Mouse (Mus musculus) A20 (cell line): ENCODE measurements around the gene Gja10.

Source experiments
- DNase-seq: peaks from one replicate; pipeline ENCODE4 v3.0.0-alpha.2; 2011; ENCODE audit warnings: low read depth, low spot score

The Gja10 gene

GRCm38 (mm10) chr4:32602660-32603059, at the start of gene Gja10:
TSS of gene Gja10 (minus strand) at chr4:32602760.
- DNase-seq: no peak

- no peak for DNase-seq
Observed at GRCm38 (mm10) chr4:32651669-32652068, 49.1 kb upstream of the Gja10 start.

DNA sequence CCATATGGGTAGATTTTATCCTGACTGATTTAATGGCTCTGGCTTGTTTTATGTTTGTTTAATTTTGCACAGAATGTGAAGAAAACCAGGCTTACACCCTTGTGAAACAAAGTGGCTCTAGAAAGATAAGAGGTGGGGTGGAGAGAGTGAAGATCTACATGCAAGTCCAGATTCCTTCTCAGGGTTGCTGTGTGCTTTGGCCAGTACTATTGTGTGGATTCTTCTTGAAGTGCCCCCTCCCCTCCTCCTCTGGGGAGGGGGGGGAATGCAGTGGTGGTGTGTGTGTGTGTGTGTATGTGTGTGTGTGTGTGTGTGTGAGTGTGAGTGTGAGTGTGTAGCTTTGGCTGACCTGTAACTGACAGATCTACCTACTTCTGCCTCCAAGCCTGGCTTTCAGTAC, 19.1 kb upstream of the Gja10 start:
- no peak for DNase-seq

DNA sequence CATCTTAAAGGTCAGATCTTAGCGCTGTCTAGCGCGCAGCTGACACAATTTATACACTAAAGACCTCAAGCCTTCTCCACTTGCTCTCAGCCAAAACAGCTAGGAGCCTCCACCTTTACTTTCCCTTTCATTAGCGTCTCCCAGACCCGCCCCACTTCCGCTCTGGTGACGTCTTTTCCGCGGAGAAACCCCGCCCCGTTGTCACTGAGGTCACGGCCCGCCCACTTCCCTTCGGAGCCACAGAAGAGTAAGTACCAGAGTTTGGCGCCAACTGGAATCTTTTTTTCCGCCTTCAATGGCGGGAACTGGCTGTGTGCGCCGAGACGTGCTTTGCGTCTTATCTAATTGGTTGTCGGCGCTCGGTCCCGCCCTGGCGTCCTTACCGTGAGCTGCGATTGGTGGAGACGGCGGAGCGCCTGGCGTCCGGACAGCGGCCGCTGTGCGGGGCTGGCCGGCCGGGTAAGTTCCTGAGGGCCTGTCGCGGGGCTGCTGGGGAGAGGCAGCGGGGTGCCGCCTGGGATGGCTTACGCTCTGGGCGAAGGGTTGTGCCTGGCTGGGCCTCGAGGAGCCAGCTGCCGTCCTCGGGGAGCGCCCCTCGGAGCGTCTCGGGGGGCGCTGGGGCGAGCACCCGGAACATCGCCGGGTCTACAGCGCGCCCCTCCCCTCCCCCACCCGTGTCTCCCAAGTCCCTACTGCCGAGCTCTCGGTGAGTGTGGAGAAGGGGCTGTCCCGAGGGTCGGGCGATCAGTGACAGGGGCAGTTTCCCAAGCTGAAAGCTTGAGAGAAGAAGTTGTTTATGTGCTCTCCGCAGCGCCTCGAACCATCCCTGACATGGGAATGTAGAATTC, 12.7 kb upstream of the Gja10 start, which contains the start of gene Casp8ap2:
Gene Casp8ap2 (plus strand): TSS at position 418 of the 848 bp plus-strand sequence.
- DNase-seq: peak; percentile 100

- DNase-seq: peak; percentile 49
Observed at GRCm38 (mm10) chr4:32601135-32601534, 1.4 kb downstream of the Gja10 start.

DNA sequence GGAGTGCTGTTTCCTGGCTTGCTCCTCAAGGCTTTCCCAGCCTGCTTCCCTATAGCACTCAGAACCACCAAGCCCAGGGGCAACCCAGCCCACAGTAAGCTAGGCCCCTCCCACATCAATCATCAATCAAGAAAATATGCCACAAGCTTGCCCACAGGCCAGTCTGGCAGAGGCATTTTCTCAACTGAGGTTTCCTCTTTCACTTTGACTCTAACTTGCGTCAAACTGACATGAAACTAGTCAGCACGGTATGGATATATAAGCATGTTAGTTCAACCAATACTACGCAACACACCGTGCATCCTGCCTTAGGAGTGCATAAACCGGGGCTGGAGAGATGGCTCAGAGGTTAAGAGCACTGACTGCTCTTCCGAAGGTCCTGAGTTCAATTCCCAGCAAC, 14.3 kb downstream of the Gja10 start:
- DNase-seq: peak; percentile 87

DNA sequence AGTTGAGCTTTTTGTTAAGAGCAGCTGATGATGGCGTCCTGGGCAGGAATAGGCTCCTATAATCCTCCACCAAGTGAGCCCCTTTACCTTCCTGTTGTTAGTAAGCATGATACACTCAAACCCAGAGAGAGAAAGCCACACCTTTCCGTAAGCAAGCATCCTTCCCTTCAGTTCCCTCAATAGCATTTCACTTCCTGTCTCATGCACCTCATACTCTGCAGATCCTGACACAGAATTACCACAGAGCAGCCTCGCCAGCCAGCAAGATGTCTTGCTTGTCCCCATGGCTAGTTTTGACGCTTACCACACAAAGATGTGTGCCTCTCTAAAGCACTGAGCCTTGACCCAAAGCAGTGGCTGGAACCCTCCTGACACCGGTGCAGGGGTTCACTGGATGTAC, 15.0 kb downstream of the Gja10 start:
- DNase-seq: peak; percentile 69

- peak; percentile 85 for DNase-seq
Observed at GRCm38 (mm10) chr4:32586596-32586995, 16.0 kb downstream of the Gja10 start.

- no peak for DNase-seq
Observed at GRCm38 (mm10) chr4:32584181-32584580, 18.4 kb downstream of the Gja10 start.

- DNase-seq: no peak
Observed at GRCm38 (mm10) chr4:32579850-32580249, 22.7 kb downstream of the Gja10 start.

DNA sequence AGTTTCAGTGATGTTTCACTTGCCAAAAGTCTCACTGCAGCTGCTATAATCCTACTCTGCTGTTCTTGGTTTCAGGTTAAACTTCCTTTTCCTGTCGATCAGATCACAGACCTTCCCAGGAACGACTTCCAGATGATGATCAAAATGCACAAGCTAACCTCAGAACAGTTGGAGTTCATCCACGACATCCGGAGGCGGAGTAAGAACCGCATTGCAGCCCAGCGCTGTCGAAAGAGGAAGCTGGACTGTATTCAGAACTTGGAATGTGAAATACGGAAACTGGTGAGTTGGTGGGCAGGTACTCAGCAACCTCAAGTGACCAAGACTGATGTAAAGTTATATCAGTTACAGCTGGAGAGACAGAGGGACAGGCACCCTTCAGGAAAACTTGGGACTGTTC, 27.4 kb downstream of the Gja10 start:
- no peak for DNase-seq

DNA sequence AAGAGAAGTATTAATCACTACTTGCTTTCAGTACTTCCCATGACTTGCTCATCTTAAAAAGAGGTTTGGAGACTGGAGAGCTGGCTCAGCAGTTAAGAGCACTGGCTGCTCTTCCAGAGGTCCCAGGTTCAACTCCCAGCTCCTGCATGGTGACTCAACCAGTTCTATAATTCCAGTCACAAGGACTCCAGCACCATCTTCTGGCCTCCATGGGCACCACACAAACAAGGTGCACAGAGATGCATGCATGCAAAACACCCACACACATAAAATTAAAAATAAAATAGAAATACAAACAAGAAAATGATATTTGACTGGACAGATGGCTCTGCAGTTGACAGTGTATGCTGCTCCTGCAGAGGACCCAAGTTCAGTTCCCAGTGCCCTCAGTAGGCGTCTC, 28.0 kb downstream of the Gja10 start:
- DNase-seq: peak; percentile 22

DNA sequence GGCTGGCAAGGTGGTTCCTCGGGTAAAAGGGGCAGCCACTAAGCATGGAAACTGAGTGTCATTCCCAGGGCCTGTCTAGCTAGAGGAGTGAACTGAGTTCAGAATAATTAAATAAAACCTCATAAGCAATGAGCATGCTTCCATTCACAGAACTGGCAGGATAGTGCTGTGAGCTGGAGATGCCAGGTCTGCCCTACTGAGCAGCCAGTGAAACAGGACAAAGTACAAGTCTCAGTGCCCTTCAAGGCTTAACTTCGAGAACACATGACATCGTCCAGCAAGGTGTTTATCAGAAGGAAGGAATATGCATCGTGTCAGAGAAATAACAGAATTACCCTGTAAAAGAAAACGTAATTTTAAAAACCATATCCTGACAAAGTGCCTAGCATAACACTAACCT, 29.0 kb downstream of the Gja10 start:
- no peak for DNase-seq

GRCm38 (mm10) chr4:32572118-32572517, 30.4 kb downstream of the Gja10 start:
- DNase-seq: peak; percentile 60

GRCm38 (mm10) chr4:32571441-32571840, 31.1 kb downstream of the Gja10 start:
- no peak for DNase-seq

- DNase-seq: no peak
Observed at GRCm38 (mm10) chr4:32570939-32571317, 31.6 kb downstream of the Gja10 start.

DNA sequence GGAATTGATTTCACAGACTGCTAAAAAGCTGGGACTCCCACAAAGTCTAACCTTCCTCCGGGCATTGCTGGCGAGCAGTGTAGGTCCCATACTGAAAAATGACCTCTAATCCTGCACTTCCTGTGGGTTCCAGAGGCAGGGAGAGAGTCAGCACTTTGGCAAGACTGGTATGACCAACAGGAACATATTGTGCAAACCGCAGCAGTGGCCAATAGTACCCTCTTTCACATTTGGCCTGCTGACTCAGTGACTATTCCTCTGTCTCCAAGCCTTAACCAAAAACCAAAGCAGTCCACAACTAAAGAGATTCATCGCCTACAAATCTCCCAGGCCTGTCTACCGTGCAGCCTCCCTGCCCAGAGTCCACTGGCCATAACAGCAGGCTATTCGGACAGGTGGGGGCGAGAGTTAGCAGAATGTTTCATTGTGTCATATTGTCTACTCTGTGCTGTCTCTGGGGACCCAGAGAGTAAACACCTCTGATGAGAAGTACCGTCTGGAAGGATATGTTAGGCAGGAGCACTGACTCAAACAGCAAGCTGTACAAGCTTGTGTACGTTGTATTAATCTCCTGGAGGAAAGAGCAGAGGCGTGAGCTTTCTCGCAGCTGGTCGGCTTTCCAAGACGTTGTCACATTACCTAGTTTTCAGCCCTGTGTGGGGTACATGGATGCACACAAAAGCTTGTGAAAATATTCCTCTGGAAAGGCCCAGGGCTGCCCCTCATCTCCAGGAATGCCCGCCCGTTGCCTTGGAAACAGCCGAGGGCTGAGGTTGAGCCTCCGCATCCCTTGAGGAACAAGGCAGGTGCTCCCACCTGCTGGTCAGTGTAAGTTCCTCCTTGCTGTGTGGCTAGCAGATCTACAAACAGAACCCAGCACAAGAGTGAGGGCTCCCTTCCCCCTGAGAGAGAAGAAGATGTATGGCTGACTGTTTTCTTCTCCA, 32.3 kb downstream of the Gja10 start:
- DNase-seq: no peak

DNA sequence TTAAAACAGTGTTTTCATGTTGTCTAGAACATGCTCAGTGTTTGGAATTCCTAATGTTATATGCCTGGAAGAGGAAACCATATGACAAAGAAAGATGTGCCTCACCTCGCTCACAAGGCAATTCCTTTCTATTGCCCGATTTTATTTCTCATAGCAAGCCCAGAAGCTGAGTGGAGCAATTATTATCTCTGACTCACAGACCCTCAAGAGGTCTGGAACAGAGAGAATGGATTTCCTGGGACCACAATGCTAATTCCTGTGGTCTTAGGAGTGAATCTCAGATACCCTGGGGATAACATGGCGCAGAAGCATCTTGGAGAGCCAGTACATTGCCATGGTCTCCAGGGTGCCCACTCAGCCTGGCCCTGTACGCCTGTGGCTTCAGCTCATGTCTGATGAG, 33.5 kb downstream of the Gja10 start:
- no peak for DNase-seq

GRCm38 (mm10) chr4:32564918-32565317, 37.6 kb downstream of the Gja10 start:
- peak; percentile 79 for DNase-seq

- DNase-seq: no peak
Observed at GRCm38 (mm10) chr4:32564416-32564815, 38.1 kb downstream of the Gja10 start.

DNA sequence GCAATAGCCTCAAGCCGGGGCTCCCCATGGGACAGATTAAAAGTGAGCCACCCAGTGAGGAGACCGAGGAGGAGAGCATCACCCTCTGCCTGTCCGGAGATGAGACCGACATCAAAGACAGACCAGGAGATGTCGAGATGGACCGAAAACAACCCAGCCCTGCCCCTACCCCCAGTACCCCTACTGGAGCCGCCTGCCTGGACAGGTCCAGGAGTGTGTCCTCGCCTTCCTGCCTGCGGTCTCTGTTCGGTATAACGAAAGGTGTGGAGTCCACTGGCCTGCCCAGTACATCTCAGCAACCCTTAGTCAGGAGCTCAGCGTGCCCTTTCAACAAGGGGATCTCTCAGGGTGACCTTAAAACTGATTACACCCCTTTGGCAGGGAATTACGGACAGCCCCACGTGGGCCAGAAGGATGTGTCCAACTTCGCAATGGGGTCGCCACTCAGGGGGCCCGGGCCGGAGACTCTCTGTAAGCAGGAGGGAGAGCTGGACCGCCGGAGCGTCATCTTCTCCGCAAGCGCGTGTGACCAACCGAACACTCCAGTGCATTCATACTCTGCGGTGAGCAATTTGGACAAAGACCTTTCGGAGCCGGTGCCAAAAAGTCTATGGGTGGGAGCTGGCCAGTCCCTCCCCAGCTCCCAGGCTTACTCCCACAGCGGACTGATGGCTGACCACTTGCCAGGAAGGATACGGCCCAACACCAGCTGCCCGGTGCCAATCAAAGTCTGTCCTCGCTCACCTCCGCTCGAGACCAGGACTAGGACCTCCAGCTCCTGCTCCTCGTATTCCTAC, 40.0 kb downstream of the Gja10 start:
- DNase-seq: no peak
